Mouse (Mus musculus) retina, embryonic 14.5 days (tissue): ENCODE results near the gene Prkaa2.
A peak's percentile ranks its signal among the peaks of the same experiment; 100 is the strongest.
"Not testable (repeated sequence)": the region's sequence is repeated elsewhere in the genome, so short reads cannot be mapped to it uniquely, and the experiment has no call there.

Experiments
- DNase-seq: peaks from one replicate; pipeline ENCODE4 v3.0.0-alpha.2; 2015; ENCODE audit warnings: low spot score

Gene Prkaa2

GRCm38 (mm10) chr4:105016006-105016613 lies 93.6 kb downstream of the Prkaa2 start:
- DNase-seq = no peak

DNA sequence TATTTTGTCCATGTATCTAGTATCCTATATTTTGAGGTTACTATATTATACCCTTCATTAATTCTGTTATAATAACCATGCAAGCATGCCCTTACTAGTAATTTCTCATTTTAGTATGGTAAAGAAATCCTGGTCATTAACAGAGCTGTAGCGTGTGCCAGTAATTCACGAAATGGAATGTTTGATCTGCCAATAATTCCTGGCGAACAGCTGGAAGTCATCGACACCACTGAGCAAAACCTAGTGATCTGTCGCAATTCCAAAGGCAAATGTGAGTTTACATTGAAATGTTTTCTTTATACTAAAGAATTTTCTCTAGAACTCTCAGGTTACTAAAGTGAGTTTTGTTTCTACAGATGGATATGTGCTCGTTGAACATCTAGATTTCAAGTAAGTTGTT lies 94.2 kb downstream of the Prkaa2 start:
- DNase-seq = no peak

- no peak for DNase-seq
Observed at GRCm38 (mm10) chr4:105013718-105014117, 96.0 kb downstream of the Prkaa2 start.

- no peak for DNase-seq
Observed at GRCm38 (mm10) chr4:105007360-105008018, 102.2 kb downstream of the Prkaa2 start.

DNA sequence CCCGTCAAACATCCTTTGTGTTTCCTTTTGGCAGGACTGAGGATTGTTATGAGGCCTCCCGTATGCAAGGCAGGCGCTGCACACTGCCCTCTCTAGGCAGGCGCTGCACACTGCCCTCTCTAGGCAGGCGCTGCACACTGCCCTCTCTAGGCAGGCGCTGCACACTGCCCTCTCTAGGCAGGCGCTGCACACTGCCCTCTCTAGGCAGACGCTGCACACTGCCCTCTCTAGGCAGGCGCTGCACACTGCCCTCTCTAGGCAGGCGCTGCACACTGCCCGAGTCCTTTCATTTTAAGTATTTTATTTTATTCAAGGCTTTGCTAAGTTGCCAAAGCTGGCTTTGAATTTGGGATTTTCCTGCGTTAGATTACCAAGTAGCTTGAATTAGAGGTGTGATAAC lies 105.0 kb downstream of the Prkaa2 start:
- DNase-seq = not testable (repeated sequence)

GRCm38 (mm10) chr4:105004135-105004534 lies 105.6 kb downstream of the Prkaa2 start:
- DNase-seq = no peak

DNA sequence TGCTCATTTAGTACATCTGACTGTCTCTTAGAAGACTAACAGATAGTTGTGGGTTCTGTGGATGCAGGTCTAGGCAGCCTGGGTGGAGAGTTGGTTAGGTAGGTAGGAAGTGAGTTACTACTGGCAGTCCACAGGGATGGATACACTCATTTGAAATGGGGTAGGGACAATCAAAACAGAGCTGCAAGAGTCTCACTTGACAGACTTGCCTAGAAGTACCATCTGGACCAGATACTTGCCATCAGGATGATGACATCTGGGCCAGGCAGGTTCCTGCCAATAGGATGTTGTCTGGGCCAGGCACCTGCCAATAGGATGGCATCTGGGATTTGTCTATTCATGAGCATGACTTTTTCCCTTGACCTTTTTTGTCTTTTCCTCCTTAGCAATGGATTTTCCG lies 108.0 kb downstream of the Prkaa2 start:
- DNase-seq = no peak

- no peak for DNase-seq
Observed at GRCm38 (mm10) chr4:104999702-105000101, 110.0 kb downstream of the Prkaa2 start.

DNA sequence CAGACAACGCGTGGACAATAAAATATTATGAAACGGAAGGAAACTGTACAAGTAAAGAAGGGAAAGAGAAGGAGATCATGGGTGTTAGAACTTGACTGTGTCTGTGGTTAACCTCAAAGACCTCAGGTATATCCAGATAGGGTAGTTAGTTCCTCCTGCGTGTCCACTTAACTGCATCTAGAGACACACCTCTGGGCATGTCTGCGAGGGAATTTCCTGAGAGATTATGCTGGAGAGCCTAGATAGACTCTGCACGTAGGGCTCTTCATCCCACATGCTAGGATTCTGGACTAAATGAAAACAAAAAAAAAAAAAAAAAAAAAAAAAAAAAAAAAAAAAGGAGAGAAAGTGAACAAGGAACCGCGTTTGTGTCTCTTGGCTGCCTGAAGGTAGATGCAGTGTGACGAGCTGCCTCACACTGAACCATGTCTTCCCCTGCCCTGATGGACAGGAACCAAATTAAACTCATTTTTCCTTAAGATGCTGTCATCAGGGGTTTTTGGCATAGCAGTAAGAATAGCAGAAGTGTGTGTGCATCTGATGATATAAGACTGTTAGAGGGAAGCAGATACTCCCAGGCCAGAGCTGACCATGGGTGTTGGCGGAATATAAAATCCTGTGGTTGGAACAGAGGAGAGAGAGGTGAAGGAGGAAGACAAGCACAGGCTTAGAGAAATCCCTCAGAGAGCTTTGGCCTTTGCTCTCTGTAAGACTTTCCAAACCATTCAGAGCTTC lies 116.4 kb downstream of the Prkaa2 start:
- no peak for DNase-seq

DNA sequence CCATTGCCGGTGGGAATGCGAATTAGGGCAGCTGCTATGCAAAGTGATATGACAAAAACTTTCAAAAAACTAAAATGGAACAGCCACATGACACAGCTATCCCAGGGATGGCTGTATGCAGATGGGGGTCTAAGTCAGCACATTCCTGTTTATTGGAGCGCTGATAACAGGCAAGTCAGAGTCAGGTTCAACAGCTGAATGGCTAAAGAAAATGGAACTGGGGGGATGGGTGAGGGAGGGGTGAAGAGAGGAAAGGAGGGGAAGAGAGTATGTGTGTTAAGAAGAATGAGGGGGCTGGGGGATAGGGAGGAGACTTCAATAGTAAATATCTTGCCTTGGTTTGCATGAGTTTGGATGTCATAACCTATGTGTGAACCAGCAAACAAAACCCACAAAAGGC lies 117.4 kb downstream of the Prkaa2 start:
- DNase-seq = peak; percentile 67

- DNase-seq = no peak
Observed at GRCm38 (mm10) chr4:104990686-104991085, 119.0 kb downstream of the Prkaa2 start.

DNA sequence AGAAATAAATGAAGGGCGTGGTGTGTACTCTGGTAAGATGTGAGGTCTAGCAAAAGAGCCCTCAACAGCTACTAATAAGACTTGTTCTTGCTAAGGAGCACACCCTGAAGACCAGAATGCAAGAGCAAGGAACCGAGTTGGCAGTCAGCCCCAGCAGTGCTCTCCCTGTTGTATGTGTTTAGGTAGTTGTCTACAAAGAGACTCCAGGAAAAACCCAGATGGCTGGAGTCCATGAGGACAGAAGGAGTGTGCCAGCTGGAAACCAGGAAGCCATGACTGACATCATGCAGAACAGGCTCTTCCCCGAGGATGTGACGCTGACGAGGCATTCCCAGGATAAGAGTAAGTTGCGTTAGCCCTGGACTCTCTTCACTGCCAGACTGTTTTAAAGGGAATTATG lies 119.7 kb downstream of the Prkaa2 start:
- DNase-seq = no peak

GRCm38 (mm10) chr4:104988709-104989108 lies 121.0 kb downstream of the Prkaa2 start:
- no peak for DNase-seq

DNA sequence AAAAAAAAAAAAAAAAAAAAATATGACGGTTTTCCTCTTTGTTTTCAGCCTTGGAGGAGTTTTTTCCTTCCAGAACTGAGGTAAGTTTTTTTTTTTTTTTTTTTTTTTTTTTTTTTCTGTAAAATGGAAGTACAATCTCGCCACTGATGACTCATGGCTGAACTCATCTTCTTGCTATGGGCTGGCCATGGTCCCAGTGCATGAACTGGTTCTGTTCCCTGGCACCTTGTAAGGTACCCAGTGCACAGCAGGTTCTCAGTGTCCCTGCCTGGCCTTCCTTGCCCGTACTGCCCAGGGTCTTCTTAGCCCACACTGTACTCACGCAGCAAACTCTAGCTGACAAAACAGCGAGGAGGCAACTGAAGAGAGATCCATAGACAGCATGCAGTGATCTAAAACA lies 121.6 kb downstream of the Prkaa2 start:
- DNase-seq = no peak

DNA sequence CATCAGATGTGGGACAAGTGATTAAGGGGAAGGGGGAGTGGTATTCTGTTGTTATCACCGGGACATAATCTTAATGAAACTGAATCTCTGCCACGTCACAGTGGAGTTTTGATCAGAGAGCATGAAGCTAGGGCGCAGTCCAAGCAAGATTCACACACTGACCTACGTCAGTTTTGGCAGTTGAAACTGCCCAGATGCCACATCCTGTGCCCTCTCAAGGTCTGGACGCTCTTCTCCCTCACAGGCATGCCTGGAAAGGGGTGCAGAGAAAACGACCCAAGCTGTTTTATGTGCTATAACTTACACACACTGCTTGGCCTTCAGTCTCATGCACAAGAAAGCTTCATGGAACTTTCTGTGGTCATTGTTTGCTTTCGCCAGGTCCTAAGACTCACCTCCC lies 122.1 kb downstream of the Prkaa2 start:
- no peak for DNase-seq

DNA sequence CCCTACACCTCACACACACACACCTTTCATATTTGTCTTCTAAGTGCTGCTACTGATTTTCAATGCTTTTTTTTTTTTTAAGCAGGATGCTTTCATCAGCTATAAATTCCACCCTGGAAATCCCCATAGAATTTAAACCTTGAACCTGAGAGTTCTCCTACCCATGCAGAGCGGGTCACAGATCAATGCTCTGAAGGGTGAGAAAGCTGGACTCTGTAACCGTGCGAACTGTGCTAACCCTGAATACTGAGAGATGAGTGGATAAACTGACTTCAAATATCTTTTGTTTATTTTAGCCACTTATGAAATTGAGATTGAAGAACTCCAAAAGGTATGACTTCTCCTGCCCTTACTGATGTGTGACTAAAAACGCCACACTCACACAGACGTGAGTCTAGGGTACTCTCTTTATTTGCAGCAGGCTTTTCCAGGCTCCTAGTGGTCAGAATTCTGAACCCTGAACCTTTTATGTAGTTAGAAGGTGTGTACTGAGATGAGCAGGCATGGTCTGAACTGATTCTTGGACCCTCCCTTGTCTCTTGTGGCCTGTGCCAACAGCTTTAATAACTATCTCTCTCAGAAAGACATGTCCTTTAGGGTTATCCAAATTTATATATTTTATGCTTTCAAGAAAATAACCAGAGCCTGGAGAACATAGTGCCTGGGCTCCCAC lies 123.6 kb downstream of the Prkaa2 start:
- no peak for DNase-seq
